Mouse (Mus musculus) CD4-positive, CD25-positive, alpha-beta regulatory T cell, adult 2 months (primary cell): ENCODE results near the gene Herc4.
"Not testable (repeated sequence)": the region's sequence is repeated elsewhere in the genome, so short reads cannot be mapped to it uniquely, and the experiment has no call there.

Experiments used
- DNase-seq: peaks from one replicate; pipeline ENCODE4 v3.0.0-alpha.2; 2012; ENCODE audit warnings: low read depth, low spot score

The Herc4 gene

GRCm38 (mm10) chr10:63351099-63351498 is 107.5 kb downstream of the Herc4 start:
- DNase-seq, result not testable (repeated sequence)

- DNase-seq, result no peak
Observed at GRCm38 (mm10) chr10:63352111-63352510, 108.5 kb downstream of the Herc4 start.

DNA sequence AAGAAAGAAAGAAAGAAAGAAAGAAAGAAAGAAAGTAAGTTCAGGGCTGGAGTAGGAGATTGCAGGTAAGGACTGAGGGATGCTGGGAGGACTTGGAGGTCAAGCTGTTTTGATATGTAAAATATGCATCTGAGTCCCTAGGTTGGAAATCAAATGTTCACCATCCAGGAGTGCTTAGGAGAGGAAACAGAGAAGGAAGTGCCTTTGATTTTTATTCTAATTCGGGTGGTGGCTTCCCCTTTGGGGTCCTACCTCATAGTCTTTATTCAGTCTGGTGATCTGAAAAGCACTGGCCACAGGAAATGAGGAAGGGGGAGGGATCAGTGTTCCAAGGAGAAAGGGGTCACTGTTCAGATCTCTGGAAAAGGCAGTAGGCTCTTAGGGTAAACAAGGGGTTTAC is 116.9 kb downstream of the Herc4 start:
- DNase-seq, result no peak

DNA sequence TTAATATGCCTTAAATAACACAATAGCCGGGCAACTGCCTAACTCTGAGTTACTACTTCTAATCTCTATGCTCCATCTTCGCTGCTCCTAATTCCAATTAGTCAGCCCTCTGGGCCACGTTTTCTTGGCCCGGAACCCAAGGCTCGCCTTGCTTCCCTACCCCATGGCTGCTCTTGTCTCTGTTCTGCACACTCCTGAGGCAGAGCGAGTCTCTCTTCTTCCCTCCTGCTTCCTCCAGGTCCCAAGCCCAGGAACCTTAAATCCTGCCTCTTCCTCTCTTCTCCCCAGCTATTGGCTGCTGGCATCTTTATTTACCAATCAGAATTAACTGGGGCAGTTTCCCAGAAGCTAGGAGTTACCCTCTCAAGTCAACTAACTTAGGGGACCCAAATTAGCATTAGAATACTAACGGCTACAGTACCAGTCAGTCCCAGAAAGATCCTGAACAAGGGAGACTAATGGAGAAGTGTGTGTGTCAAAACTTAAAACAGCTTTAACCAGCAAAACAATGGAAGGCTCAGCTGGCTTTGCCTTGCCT is 122.4 kb downstream of the Herc4 start:
- DNase-seq, result no peak

GRCm38 (mm10) chr10:63367386-63367785 is 123.8 kb downstream of the Herc4 start:
- DNase-seq, result no peak
